Mouse (Mus musculus) embryonic stem cell, embryonic (primary cell): ENCODE data around the gene Il12rb1.

ENCODE experiments used
- CTCF ChIA-PET, 4 experiments: fragments of 300-600 bp in 2 of 4; fragments of 350-600 bp in 2 of 4; sonication (Branson Sonifier 250); formaldehyde crosslinking; loops; one replicate each; lab custom pipeline; 2022; ENCODE audit warnings: inconsistent platforms in 2 of 4; lab: Charles Lee
- POLR2A ChIA-PET, 4 experiments: fragments of 300-600 bp in 2 of 4; fragments of 350-600 bp in 2 of 4; sonication (Branson Sonifier 250); formaldehyde crosslinking; loops; one replicate each; lab custom pipeline; 2022; ENCODE audit warnings: antibody characterized with exemption in 4 of 4, inconsistent platforms in 1 of 4; lab: Charles Lee

Gene Il12rb1

DNA sequence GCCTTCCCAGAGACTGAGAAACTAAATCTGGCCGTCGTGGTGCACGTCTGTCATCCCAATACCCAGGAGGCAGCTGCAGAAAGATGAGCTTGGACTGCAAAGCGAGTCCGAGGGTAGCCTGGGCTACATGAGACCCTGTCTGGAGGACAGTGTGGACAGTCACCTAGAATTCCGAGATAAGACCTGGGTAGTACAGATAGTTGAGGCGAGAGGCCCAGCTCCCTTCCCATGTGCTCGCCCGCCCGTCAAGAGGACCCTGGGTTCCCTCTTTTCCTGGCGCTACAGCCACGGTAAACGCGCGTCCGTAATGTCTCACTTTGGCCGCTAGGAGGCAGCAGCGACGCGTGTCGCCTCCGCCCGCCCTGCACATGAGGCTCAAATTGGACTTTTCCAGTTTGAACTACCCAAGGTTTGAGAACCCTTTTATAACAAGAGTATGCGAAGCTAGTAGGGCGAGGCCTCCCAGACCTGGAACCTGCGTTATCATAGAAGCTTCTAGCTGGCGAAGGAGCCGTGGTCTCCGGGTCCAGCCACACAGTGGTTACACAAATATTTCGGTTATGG lies 13.2 kb downstream of the Il12rb1 start:
- ChIA-PET CTCF (interaction anchor here (0.6 to 4.1 kb wide), 41 partner anchors 12 to 591 kb away, joined by 3 to 64 read pairs (median 4); partner anchors contain the start of genes Arrdc2 (in 3 of the 4), Gm3336 (in 2 of the 4), Mast3 (in 2 of the 4) and Lsm4 (in 1 of the 4)), POLR2A (interaction anchor here (0.5 to 15.6 kb wide), 45 partner anchors 12 to 591 kb away, joined by 3 to 391 read pairs (median 5); partner anchors contain the start of genes Arrdc2 (in 4 of the 4), Rpl18a (in 3 of the 4), Jund (in 2 of the 4) and Lsm4 (in 2 of the 4))

DNA sequence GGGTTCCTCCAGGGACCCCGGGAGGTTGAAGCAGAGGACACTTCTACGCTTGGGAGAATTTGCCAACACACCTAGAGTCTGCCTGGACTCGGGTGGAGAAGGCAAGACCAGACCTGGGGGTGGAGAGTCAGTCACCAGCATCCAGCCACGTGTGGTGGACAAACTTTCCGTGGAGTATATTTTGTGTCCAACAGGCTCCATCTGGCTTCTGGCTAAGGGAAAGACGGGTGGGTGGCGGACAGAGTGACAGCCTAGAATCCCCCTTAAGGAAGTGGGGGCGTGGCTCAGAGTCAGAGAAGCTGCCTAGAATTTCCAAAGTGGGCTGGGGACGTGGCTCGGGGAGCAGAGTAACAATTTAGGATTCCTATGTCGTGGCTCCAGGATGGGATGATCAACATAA lies 13.7 kb downstream of the Il12rb1 start:
- CTCF ChIA-PET: interaction anchor here (0.7 to 4.1 kb wide), 34 partner anchors 12 to 549 kb away, joined by 3 to 64 read pairs (median 4); partner anchors contain the start of genes Arrdc2 (in 3 of the 4), Gm3336 (in 2 of the 4), Mast3 (in 2 of the 4) and Map1s (in 1 of the 4)

DNA sequence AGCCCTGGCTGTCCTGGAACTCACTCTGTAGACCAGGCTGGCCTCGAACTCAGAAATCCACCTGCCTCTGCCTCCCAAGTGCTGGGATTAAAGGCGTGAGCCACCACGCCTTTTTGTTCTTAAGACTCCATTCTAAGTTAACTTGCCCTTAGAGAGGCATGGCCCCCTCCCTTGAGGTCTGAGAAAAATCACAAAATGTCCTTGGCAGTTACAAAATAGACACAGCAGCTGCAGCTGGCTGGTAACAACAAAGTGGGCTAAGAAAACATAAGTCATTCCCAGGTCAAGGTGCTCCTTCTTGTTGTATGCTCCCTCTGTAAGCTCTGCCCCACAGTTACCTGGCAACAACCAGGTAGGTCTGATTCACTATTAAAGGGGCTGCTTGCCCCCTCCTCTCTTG lies 14.3 kb downstream of the Il12rb1 start:
- CTCF ChIA-PET: interaction anchor here in 2 of 4 experiments (1.0 to 4.1 kb wide), 14 partner anchors 17 to 211 kb away, joined by 3 to 64 read pairs (median 4); partner anchors contain the start of genes Arrdc2 (in 2 of the 2), Gm3336 (in 2 of the 2), Map1s (in 1 of the 2) and Pde4c (in 1 of the 2)
- POLR2A ChIA-PET: interaction anchor here (0.8 to 15.6 kb wide), 24 partner anchors 12 to 295 kb away, joined by 3 to 391 read pairs (median 7); partner anchors contain the start of genes Arrdc2 (in 3 of the 4), Fkbp8 (in 1 of the 4), Kxd1 (in 1 of the 4) and Mast3 (in 1 of the 4)

More for the DNA sequence above, 13.7 kb downstream of the Il12rb1 start:
- POLR2A ChIA-PET: interaction anchor here (0.6 to 15.6 kb wide), 42 partner anchors 12 to 450 kb away, joined by 3 to 391 read pairs (median 5); partner anchors contain the start of genes Arrdc2 (in 4 of the 4), Rpl18a (in 3 of the 4), Jund (in 2 of the 4) and Lsm4 (in 2 of the 4)

DNA sequence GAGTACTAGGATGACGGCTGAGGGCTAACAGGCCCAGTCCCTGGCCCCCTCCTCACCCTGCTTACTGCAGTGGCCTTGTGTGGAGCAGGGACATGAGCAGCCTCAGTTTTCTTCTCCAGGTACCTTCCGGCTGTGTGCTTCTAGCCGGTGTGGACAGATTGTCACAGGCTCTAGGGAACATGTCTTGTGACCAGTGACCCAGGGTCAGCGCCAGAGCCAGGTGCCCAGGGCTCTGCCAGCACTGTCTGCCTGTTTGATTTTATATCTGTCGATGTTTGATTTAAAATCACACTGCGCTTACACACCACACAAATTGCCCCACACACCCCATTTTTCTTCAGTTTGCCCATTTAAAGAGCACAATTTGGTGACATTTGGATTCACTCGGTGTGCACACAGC lies 15.6 kb downstream of the Il12rb1 start:
- CTCF ChIA-PET: interaction anchor here in 1 of 4 experiments (1.1 to 4.0 kb wide), 3 partner anchors 16 to 105 kb away, joined by 4 to 17 read pairs (median 5); partner anchors contain the start of genes Arrdc2 and Gm3336
- POLR2A ChIA-PET: interaction anchor here (0.6 to 15.6 kb wide), 12 partner anchors 10 to 70 kb away, joined by 3 to 391 read pairs (median 22); partner anchors contain the start of genes Arrdc2 (in 3 of the 4), Mpv17l2 (in 1 of the 4) and Rab3a (in 1 of the 4)

DNA sequence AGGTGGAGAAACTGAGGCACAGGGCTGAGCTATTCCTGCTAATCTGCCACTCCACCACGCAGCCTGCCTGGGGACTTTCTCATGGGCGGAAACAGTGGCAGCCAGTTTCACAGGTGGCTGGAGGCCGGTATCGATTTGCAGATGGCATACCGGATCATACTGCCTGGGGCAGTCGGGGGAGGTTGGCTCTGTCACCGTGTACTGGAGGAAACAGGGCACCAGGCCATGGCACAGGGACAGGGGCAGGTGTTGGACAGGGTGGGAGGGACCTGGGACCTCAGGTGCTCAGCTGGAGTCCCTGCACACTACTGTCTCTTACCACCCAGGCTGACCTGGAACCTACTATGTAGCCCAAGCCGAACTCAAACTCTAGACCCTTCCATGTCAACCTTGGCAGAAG lies 17.6 kb downstream of the Il12rb1 start:
- CTCF ChIA-PET: interaction anchor here in 2 of 4 experiments (0.9 to 4.0 kb wide), 6 partner anchors 14 to 107 kb away, joined by 3 to 17 read pairs (median 4); partner anchors contain the start of genes Gm3336 (in 2 of the 2) and Arrdc2 (in 1 of the 2)
- POLR2A ChIA-PET: interaction anchor here (0.8 to 15.6 kb wide), 19 partner anchors 8 to 195 kb away, joined by 3 to 391 read pairs (median 4); partner anchors contain the start of genes Arrdc2 (in 4 of the 4) and Jund (in 1 of the 4)

DNA sequence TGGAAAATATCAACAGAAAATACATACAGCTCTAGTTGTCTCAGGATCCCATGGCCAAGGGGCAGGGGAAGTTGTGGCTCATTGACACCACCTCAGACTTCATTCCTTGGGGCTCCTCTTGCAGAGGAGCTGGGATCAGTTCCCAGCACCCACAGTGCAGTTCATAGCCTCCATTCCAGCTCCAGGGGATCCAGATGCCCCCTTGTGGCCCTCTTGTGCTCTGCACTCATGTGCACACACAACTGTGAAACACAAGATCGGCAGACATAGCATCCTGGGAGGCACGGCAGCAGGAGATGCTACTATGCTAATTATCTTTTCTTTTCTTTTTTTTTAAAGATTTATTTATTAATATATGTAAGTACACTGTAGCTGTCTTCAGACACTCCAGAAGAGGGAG lies 18.8 kb downstream of the Il12rb1 start:
- CTCF ChIA-PET: interaction anchor here in 3 of 4 experiments (0.6 to 3.6 kb wide), 15 partner anchors 8 to 109 kb away, joined by 3 to 14 read pairs (median 3); partner anchors contain the start of genes Arrdc2 (in 2 of the 3), Gm3336 (in 1 of the 3) and Mast3 (in 1 of the 3)
- POLR2A ChIA-PET: interaction anchor here (0.7 to 15.6 kb wide), 17 partner anchors 10 to 129 kb away, joined by 3 to 391 read pairs (median 5); partner anchors contain the start of genes Arrdc2 (in 4 of the 4), Jund (in 2 of the 4) and Pik3r2 (in 1 of the 4)

DNA sequence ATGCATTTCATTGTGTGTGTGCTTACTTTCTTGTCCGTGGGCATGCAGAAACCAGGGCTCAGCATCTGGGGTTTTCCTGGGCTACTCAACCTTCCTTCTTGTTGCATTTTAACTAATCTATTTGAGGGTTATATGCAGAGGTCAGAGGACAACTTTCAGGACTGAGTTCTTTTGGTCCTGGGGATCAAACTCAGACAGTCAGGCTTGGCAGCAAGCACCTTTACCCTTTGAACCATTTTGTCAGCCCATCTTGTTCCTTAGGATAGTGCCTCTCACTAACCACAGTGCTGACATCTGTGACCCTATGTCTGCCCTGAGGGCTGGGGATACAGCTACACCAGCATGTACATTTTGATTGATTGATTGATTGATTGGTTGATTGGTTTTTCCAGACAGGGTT lies 19.5 kb downstream of the Il12rb1 start:
- ChIA-PET POLR2A (interaction anchor here in 3 of 4 experiments (0.7 to 15.6 kb wide), 18 partner anchors 8 to 129 kb away, joined by 3 to 391 read pairs (median 4); partner anchors contain the start of genes Arrdc2 (in 3 of the 3), Jund (in 2 of the 3), Mpv17l2 (in 1 of the 3) and Rpl18a (in 1 of the 3)), CTCF (interaction anchor here (0.9 to 3.6 kb wide), 8 partner anchors 12 to 65 kb away, joined by 3 to 16 read pairs (median 6); partner anchors contain the start of gene Arrdc2 (in 1 of the 4))

DNA sequence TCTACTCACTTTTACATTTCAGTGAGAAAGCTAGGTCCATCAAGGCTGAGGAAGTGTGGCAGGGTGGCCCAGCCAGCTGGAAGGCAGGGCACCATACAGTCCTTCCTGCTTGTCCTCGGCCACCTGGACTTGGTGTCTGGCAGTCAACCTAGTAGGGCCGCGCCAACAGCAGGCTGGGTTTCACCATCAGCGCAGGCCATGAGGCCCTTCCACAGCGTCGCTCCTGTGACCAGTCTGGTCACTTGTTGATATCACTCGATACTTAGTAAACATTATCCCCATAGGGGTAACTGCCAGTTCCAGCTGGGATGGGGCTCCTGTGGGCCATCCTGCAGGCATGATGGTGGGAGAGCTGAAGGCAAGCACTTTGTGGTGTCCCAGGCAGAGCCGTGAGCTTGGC lies 23.3 kb downstream of the Il12rb1 start:
- ChIA-PET POLR2A (interaction anchor here in 3 of 4 experiments (0.7 to 13.6 kb wide), 10 partner anchors 8 to 134 kb away, joined by 3 to 188 read pairs (median 4); partner anchors contain the start of genes Arrdc2 (in 2 of the 3), Jund (in 2 of the 3) and Mast3 (in 1 of the 3)), CTCF (interaction anchor here in 3 of 4 experiments (0.6 to 5.3 kb wide), 10 partner anchors 10 to 103 kb away, joined by 3 to 24 read pairs (median 3); partner anchors contain the start of genes Mast3 (in 1 of the 3) and Rpl18a (in 1 of the 3))

DNA sequence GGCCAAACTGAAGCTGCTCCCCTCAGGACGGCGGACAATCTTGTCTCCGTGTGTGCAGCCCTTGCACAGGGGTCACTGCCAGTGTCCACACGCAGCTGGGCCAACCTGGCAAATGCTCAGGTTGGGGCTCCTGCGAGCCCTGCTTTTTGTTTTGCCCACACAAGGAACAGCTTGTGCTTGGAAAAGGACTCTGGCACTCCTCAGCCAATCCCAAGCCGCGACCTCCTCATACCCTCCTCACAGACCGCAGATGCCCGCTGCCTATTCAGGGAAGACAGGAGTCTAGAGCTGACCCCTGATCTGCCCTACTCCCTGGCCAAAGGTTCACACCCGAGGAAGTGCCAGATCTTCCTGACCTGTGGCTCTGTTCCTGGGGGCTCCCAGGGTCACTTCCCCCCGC lies 24.1 kb downstream of the Il12rb1 start:
- POLR2A ChIA-PET: interaction anchor here in 3 of 4 experiments (0.6 to 13.6 kb wide), 14 partner anchors 8 to 188 kb away, joined by 3 to 188 read pairs (median 4); partner anchors contain the start of genes Jund (in 2 of the 3), Arrdc2 (in 1 of the 3) and Gm3336 (in 1 of the 3)
- CTCF ChIA-PET: interaction anchor here in 3 of 4 experiments (0.9 to 5.3 kb wide), 6 partner anchors 9 to 69 kb away, joined by 3 to 24 read pairs (median 4); partner anchors contain the start of gene Mast3 (in 1 of the 3)

DNA sequence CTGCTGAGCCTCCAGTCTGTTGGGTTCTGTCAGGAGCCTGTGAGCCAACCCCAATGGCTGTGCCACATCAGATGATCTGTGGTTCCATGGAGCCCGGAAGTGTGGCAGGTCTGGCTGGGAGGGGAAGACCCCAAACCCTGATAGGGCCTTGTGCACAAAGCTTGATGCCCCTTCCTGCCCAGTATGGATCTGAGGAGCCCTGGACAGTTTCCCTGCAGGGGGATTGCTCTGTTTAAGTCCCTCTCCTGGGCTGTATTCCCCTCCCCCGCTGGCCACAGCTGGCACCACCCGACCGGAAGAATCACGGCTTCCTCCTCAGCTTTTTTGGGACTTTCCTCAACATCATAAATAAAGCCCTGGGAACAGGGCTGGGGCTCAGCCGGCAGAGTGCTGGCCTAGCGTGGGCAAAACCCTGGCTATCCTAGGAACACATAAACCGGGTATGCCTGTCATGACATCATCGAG lies 24.8 kb downstream of the Il12rb1 start:
- POLR2A ChIA-PET: interaction anchor here in 2 of 4 experiments (0.7 to 4.8 kb wide), 19 partner anchors 9 to 223 kb away, joined by 3 to 36 read pairs (median 4); partner anchors contain the start of genes Jund (in 2 of the 2), Gm3336 (in 1 of the 2) and Pgpep1 (in 1 of the 2)

DNA sequence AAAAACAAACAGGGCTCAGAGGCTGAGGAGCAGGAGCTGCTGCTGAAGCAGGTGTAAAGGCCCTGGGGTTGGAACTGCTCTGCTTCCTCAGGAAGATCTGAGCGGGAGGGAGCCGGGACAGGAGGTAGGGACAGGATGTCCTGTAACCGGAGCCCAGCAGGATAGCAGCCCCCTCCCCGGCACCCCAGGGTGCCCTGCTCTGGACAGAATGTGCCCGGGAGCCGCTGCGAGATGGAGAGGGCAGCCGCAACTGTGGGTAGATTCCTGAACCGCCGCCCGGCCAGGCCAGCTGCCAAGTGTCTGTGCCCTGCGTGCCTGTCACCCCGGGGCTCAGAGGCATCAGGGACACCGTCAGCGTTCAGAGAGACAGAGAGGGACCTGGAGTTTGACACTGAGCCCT lies 25.3 kb downstream of the Il12rb1 start:
- POLR2A ChIA-PET: interaction anchor here in 3 of 4 experiments (0.7 to 4.8 kb wide), 20 partner anchors 9 to 224 kb away, joined by 3 to 36 read pairs (median 4); partner anchors contain the start of genes Jund (in 3 of the 3), Gm3336 (in 1 of the 3), Pgpep1 (in 1 of the 3) and Rpl18a (in 1 of the 3)
- CTCF ChIA-PET: interaction anchor here in 3 of 4 experiments (0.8 to 5.3 kb wide), 6 partner anchors 11 to 36 kb away, joined by 3 to 24 read pairs (median 11); no protein-coding TSS in a partner anchor

More for the DNA sequence above, 24.8 kb downstream of the Il12rb1 start:
- CTCF ChIA-PET: interaction anchor here in 3 of 4 experiments (0.8 to 5.3 kb wide), 5 partner anchors 11 to 12 kb away, joined by 7 to 24 read pairs (median 14); no protein-coding TSS in a partner anchor

DNA sequence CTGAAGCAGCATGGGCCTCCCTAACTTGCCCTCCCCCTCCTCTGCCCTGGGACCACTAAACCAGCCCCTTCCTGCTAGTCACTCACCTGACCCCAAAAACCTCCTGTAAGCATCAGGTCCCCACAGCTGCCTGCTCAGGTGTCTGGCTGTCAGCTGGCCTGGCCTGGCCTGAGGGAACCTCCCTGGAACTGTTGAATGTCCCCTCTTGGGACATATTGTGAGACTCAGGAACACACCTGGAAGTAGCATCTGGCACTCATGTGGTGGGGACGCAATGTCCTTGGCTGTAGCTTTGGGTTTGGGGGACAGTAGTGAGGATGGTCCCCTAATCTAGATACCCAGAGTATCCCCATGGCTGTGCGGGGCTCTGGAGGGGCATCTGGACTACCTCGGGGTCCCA lies 25.8 kb downstream of the Il12rb1 start:
- POLR2A ChIA-PET: interaction anchor here in 3 of 4 experiments (0.7 to 4.8 kb wide), 18 partner anchors 10 to 211 kb away, joined by 3 to 36 read pairs (median 4); partner anchors contain the start of genes Jund (in 3 of the 3), Pgpep1 (in 1 of the 3) and Rpl18a (in 1 of the 3)
- CTCF ChIA-PET: interaction anchor here in 3 of 4 experiments (0.8 to 5.3 kb wide), 6 partner anchors 11 to 37 kb away, joined by 3 to 24 read pairs (median 11); no protein-coding TSS in a partner anchor

DNA sequence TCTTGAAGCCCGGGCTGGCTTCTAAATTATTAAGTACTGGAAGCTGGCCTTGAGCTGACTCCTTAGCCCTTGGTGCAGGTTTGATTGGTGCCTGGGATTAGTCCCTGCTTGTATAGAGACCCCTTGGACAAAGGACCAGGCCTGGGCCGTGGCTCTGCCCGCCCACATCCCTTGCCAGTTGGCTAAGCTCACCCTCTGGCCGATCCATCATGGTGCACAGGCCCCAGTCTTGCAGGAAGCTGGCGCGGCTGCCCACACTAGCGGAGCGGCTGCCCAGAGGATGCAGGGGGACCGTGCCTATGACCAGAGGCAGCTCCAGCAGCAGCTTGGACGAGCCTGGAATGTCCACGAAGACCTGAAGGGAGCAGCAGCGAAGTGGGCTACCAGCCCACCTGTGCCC lies 28.4 kb downstream of the Il12rb1 start:
- POLR2A ChIA-PET: interaction anchor here in 3 of 4 experiments (0.9 to 4.8 kb wide), 25 partner anchors 8 to 331 kb away, joined by 3 to 36 read pairs (median 4); partner anchors contain the start of genes Jund (in 1 of the 3), Mast3 (in 1 of the 3), Mpv17l2 (in 1 of the 3) and Pik3r2 (in 1 of the 3)

DNA sequence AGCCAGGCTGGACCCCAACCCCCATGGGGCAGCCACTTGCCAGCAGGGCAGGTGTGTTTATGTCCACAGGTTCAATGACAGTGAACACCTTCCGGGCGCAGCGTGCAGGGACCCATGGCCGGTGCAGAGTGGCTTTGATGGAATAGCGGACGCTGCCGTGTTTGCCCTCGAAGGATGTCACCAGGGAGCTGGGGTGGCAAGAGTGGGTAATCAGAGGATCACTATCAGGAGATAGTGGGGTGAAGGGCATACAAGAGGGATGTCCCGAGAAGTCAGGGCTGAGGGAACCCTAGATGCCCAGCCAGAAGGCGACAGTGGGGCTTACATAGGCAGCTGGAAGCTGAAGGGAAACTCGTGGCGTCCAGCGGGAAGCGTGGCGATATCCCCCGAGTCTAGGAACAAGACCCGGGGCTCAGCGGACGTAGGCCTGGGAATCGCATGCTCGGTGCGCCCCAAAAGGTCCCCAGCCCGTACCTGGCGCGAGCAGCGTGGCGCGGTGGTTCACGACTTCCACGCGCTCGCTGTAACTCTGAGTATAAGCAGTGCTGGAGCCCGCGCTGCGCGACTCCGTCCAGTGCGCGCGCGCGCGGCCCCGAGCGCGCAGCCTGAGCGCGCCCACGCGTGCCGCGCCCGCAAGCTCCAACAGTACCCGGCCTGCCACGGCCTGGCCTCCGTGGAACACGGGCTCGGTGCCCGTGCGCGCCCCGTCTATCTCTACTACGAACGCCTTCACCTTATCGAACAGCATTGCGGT lies 30.6 kb downstream of the Il12rb1 start:
- ChIA-PET CTCF (interaction anchor here (0.5 to 6.6 kb wide), 72 partner anchors 10 to 683 kb away, joined by 3 to 92 read pairs (median 6); partner anchors contain the start of genes Gm3336 (in 2 of the 4), Jund (in 1 of the 4), Klhl26 (in 1 of the 4) and Lsm4 (in 1 of the 4)), POLR2A (interaction anchor here (0.6 to 12.1 kb wide), 243 partner anchors 10 to 1016 kb away, joined by 3 to 391 read pairs (median 6); partner anchors contain the start of genes Lsm4 (in 4 of the 4), Mpv17l2 (in 4 of the 4), Gm3336 (in 3 of the 4) and Iqcn (in 3 of the 4))

More for the DNA sequence above, 28.4 kb downstream of the Il12rb1 start:
- CTCF ChIA-PET: interaction anchor here in 2 of 4 experiments (0.7 to 5.3 kb wide), 6 partner anchors 8 to 200 kb away, joined by 3 to 24 read pairs (median 4); partner anchors contain the start of gene Gm3336 (in 1 of the 2)
